Mouse (Mus musculus) stomach, postnatal 0 days (tissue): ENCODE measurements around the gene Sox15.

Experiments used
- CTCF ChIP-seq: IDR thresholded peaks from 2 replicates; pipeline ENCODE4 v1.5.1; 2016; ENCODE audit warnings: antibody characterized with exemption, low read depth, mild to moderate bottlenecking, moderate library complexity
- EP300 ChIP-seq: optimal IDR thresholded peaks from 2 replicates; pipeline ENCODE3; 2016; ENCODE audit warnings: antibody characterized with exemption

DNA sequence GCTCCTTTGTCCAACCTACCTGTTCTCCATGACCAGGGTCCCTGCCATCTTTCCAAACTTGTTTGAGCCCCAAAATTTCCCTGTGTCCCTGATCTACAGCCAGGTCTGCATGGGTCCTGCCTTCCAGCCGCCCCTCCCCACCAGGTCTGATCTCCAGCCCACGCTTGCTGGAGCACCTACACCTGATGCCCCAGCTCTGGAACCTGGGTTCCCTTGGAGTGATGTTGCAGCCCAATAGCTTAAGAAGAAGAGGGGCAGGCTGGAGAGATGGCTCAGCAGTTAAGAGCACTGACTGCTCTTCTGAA is 48.7 kb upstream of the Sox15 start:
- TF ChIP-seq CTCF (no peak), EP300 (no peak)
